Mouse (Mus musculus): ENCODE results near the gene Dpm3. TPM values are rescaled to one million over a fixed set of nuclear protein-coding genes. Genes with fewer than 3 reads are reported as not detected.

The Dpm3 gene
- 129 and 153 TPM in 2 replicates for polyA plus RNA-seq (2012; rRNA removed)

DNA sequence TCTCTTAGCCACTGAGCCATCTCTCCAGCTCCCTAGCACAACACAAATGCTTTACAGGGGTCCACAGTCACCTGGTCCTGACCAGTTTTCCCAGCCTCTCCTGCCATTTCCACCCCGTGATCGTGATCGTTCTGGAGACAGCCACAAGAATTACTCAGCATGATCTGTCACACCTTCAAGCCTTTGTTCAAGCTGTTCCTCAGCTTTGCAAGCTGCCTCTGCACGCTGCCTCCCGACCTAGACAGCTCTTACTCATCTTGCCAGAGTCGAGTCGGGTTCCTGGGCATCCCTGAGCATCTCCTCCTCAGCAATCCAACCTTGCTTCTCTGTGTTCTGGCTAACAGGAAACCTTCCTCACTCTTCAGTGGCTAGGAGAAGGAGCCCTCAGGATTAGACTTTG is at the start of gene Dpm3:
TSS of gene Dpm3 (plus strand) at position 283 of the 400 bp plus-strand sequence.

DNA sequence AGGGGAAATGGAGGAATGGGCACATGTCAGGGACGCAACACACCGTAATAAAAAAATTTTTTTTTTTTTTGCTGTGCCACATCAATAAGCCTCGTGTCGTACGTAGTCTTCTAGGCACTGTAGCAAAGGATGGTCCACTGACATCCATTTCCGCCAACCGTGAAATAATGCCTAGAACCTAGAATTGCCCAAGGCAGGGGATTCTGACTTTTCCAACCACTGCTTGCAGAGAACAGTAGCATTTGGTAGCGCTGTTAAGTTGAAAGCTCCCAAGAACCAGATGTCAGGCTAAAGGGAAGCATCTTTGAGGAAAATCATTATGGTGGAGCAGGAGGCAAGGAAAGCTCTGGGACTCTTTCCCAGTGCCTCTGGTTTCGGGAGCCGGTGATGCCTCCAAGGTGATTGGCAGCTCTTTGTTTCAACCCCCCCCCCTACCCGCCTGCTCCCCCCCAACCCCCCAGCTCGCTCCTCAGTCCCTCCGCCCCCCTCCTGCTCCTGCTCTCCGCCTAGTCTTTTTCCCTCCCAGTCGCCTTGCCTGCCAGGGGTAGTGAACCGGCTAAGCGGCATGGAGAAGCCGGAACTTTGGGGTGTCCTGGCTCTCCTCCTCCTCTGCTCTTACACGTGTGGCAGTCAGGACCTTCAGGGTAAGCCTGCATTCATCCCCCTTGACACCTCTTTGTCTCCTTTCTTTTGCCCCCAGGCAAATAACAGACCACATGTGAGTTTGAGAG is 44.3 kb upstream of the Dpm3 start, which contains the start of gene Thbs3:
TSS of gene Thbs3 (plus strand) at position 500 of the 731 bp plus-strand sequence.

DNA sequence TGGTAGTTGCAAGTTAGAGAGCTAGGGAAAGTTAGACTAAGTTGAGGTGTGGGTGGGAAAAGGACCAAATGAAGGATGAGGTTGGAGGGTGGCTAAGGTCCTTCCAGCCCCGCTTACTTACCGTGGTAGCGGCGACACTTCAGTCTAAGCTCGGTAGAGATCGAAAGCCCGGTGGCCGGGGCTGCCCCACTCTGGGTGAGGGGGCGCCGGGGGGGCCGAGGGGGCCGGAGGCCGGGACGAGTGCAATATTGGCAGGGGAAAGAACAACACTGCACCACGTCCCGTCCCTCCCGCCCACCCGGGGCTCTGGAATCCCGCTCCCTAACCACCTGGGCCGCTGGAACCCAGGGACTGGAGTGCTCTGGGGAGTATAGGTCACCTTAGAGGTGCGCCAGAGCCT is 32.3 kb upstream of the Dpm3 start, which contains the start of gene Mtx1:
TSS of gene Mtx1 (minus strand) at position 189 of the 400 bp plus-strand sequence.

DNA sequence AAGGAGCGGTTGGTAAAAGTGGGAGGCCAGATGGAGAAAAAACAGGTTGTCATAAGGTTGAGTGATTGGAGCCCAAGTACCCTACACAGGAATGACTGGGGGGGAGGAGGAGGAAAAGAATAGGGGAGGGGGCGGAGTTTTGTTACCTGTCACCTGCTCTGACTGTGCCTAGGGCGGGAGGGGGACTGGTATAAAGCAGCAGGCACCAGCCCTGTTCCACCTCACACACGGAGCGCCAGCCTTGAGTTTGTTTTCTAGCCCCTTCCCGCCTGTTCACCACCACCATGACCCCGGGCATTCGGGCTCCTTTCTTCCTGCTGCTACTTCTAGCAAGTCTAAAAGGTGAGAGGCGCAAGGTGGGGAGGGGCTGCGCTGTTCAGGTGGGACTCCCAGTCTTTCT is 30.3 kb upstream of the Dpm3 start, which contains the start of gene Muc1:
TSS of gene Muc1 (plus strand) at position 222 of the 400 bp plus-strand sequence.

DNA sequence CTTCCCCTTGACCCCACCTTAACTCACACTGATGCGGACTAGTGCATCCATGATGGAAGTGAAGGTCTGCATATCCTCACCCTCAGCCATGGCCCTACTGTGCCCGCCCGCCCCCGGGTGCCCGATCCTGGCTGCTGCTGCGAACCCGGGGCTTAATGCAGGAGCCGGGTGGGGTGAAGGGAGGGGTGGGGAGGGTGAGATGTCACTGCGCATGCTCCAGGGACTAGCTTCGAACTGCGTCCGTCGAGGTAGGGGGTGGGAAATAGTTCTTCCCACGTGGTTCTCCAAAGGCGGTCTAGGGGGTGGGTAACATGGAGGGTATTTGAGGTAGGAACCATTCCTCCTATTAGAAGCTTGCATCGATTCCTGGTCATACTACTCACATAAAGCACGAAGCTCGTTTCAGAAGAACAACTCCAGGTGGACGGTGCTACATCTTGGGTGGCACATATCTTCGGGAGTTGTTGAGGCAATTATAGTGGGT is 13.4 kb upstream of the Dpm3 start, which contains the start of gene Krtcap2:
TSS of gene Krtcap2 (plus strand) at position 279 of the 484 bp plus-strand sequence.

GRCm38 (mm10) chr3:89246261-89247100 is 12.7 kb upstream of the Dpm3 start, which contains the start of gene Trim46:
TSS of gene Trim46 (minus strand) at chr3:89246309.

GRCm38 (mm10) chr3:89270051-89270755 is 11.0 kb downstream of the Dpm3 start, which contains the start of gene Slc50a1:
TSS of gene Slc50a1 (minus strand) at chr3:89270570.

DNA sequence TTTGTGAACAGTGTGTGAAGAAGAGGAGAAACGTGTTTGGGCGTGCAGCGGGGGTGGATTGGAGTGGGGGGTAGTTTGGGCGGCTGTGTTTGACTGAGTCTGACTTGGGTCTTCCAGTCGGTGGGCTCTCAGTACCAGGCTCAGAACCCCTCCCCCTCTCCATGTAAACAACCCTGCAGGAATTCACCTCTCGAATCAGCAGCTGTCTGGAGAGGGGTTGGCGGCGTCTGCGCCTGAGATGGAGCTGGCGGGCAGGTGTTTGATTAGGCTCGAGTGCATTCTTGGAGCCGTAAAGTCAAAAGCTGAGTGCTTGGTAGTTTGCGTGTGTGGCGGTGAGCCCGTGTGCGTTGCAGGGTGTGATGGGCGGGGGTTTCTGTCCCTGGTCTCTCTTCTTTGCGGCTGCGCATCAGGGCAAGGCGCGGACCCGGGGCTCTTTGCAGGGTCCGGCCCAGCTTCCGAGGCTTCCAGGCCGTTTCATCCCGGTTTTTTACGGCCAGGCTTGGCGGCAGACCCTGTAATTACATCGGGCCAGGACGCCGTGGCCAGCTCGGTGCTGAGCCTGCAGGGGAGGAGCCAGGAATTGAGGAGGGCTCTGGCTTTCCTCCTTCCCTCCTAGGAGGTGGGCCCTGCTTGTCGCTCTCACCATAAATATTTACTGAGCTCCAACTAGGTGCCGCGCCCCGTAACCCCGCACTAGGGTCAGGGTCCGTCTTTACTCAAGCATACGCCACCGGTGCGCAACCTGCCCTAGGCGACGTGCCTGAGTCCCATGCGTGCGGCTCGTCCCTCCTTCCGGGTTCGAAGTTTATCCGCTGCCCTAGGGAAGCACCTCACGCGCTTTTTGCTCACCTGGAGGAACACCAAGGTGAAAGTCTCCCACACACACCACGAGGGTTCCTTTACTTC is 21.7 kb downstream of the Dpm3 start, which contains the start of gene Efna1:
TSS of gene Efna1 (minus strand) at position 537 of the 906 bp plus-strand sequence.

Other genes with a start within 250 kb of the Dpm3 start
- 3.9 and 4.8 TPM in 2 replicates for gene Rusc1, start 166.0 kb upstream of the Dpm3 start, polyA plus RNA-seq (2012; rRNA removed)
- not detected in 2 replicates for gene Gm43738, start 158.3 kb upstream of the Dpm3 start, polyA plus RNA-seq (2012; rRNA removed)
- gene Fdps, start 157.4 kb upstream of the Dpm3 start, polyA plus RNA-seq (2012; rRNA removed): 280 and 373 TPM in 2 replicates
- gene Pklr, start 123.2 kb upstream of the Dpm3 start, polyA plus RNA-seq (2012; rRNA removed): 90.2 and 91.0 TPM in 2 replicates
- gene Hcn3, start 99.2 kb upstream of the Dpm3 start, polyA plus RNA-seq (2012; rRNA removed): 0.14 and 0.19 TPM in 2 replicates
- 25.1 and 31.8 TPM in 2 replicates for gene Clk2, start 94.6 kb upstream of the Dpm3 start, polyA plus RNA-seq (2012; rRNA removed)
- 35.6 and 37.9 TPM in 2 replicates for gene Scamp3, start 81.9 kb upstream of the Dpm3 start, polyA plus RNA-seq (2012; rRNA removed)
- 3.0 and 3.4 TPM in 2 replicates for gene Fam189b, start 76.2 kb upstream of the Dpm3 start, polyA plus RNA-seq (2012; rRNA removed)
- gene Gba, start 56.4 kb upstream of the Dpm3 start, polyA plus RNA-seq (2012; rRNA removed): 23.4 and 23.5 TPM in 2 replicates
- gene Thbs3, start 44.2 kb upstream of the Dpm3 start, polyA plus RNA-seq (2012; rRNA removed): 2.4 and 2.5 TPM in 2 replicates
- 70.3 and 70.9 TPM in 2 replicates for gene Mtx1, start 32.3 kb upstream of the Dpm3 start, polyA plus RNA-seq (2012; rRNA removed)
- gene Muc1, start 30.3 kb upstream of the Dpm3 start, polyA plus RNA-seq (2012; rRNA removed): 0.36 and 0.37 TPM in 2 replicates
- 44.5 and 46.2 TPM in 2 replicates for gene Krtcap2, start 13.4 kb upstream of the Dpm3 start, polyA plus RNA-seq (2012; rRNA removed)
- 0.49 and 0.55 TPM in 2 replicates for gene Trim46, start 13.0 kb upstream of the Dpm3 start, polyA plus RNA-seq (2012; rRNA removed)
- gene Slc50a1, start 11.2 kb downstream of the Dpm3 start, polyA plus RNA-seq (2012; rRNA removed): 25.2 and 26.5 TPM in 2 replicates
- 25.1 and 26.2 TPM in 2 replicates for gene Efna1, start 21.8 kb downstream of the Dpm3 start, polyA plus RNA-seq (2012; rRNA removed)
- gene Efna3, start 63.6 kb downstream of the Dpm3 start, polyA plus RNA-seq (2012; rRNA removed): 0.40 and 0.77 TPM in 2 replicates
- 0.73 and 1.3 TPM in 2 replicates for gene Efna4, start 78.7 kb downstream of the Dpm3 start, polyA plus RNA-seq (2012; rRNA removed)
- 8.5 and 9.7 TPM in 2 replicates for gene Adam15, start 90.6 kb downstream of the Dpm3 start, polyA plus RNA-seq (2012; rRNA removed)
- 0.02 and 0.05 TPM in 2 replicates for gene Dcst2, start 102.6 kb downstream of the Dpm3 start, polyA plus RNA-seq (2012; rRNA removed)
- gene Dcst1, start 105.9 kb downstream of the Dpm3 start, polyA plus RNA-seq (2012; rRNA removed): 0.10 and 0.13 TPM in 2 replicates
- 16.5 and 20.0 TPM in 2 replicates for gene Zbtb7b, start 135.4 kb downstream of the Dpm3 start, polyA plus RNA-seq (2012; rRNA removed)
- 0.32 and 0.68 TPM in 2 replicates for gene Lenep, start 143.4 kb downstream of the Dpm3 start, polyA plus RNA-seq (2012; rRNA removed)
- gene Flad1, start 152.5 kb downstream of the Dpm3 start, polyA plus RNA-seq (2012; rRNA removed): 16.3 TPM in 2 replicates
- gene Cks1b, start 159.0 kb downstream of the Dpm3 start, polyA plus RNA-seq (2012; rRNA removed): 76.7 and 83.7 TPM in 2 replicates
- 34.4 and 35.9 TPM in 2 replicates for gene Shc1, start 159.1 kb downstream of the Dpm3 start, polyA plus RNA-seq (2012; rRNA removed)
- 14.6 and 14.8 TPM in 2 replicates for gene Pygo2, start 170.9 kb downstream of the Dpm3 start, polyA plus RNA-seq (2012; rRNA removed)
- 6.9 and 8.0 TPM in 2 replicates for gene Pbxip1, start 177.3 kb downstream of the Dpm3 start, polyA plus RNA-seq (2012; rRNA removed)
- 51.8 and 73.8 TPM in 2 replicates for gene Pmvk, start 195.2 kb downstream of the Dpm3 start, polyA plus RNA-seq (2012; rRNA removed)

Measured in liver, embryonic 18 days (tissue).